8 mouse cellular contexts compared by ENCODE assay signal in the genomic region with DNA sequence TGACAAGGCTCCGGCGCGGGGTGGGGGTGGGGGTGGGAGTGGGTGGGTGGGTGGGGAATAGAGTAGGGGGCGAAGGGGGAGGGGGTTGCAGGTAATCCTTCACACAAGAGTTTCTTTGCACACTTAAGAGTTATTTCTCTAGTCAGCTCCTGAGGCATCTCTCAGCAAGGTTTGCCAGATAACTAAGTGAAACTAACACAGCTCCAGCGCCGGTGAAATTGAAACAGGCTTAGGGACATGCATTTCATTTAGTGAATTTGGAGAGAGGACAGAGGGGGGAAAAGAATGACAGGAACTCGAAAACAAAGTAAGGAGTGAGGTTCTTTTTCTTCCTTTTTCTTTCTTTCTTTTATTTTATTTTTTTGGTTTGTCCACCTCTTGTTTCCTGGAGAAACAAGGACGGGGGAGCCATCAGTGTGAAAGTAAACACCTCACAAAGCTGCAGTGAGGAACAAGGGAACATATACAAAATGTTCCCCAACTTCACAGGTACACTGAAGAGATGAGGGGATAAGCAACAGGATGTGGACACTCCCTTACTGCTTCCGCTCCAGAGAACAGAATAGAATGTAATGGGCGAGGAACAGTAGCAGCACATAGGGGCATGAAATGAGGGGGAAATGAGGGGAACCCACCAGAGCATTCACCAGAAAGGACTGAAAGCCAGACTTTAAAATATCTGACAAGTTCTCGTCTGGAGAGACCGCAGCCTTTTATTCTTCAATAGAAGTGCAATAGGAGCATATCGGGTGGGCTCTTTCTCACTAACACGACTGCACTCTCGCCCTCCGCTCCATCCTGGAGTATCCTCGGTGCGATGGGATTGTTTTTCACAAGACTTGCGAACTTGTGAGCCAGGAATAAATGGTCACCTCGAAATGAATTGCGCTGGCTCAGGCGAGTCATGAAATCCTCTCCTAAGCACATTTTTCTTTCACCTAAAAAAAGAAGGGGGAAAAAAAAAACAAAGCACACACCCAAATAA. TPM values are rescaled to one million over a fixed set of nuclear protein-coding genes. Genes with fewer than 3 reads are reported as not detected.
A peak's percentile ranks its signal among the peaks of the same experiment; 100 is the strongest.
DNase-seq lines count a peak whose midpoint lies in the region; ATAC-seq lines count a peak whose summit lies in the region.

No protein-coding gene starts in this region.

- H3K4me3 ChIP-seq in embryonic facial prominence, embryonic 10.5 days: peak overlapping the region; percentile 80
- peak overlapping the region; percentile 75 for H3K4me3 ChIP-seq in hindbrain, embryonic 10.5 days
- H3K4me3 ChIP-seq in liver, embryonic 12.5 days: peak overlapping the region; percentile 72

- H3K9me3 ChIP-seq in embryonic facial prominence, embryonic 10.5 days: no peaks in the 10 kb centered on the region
- H3K9me3 ChIP-seq in hindbrain, embryonic 10.5 days: no peaks in the 10 kb centered on the region
- no peaks in the 10 kb centered on the region for H3K9me3 ChIP-seq in liver, embryonic 12.5 days (replicated peaks)

- ATAC-seq in liver, embryonic 12.5 days: peak; percentile 33; the same call in 1 of the 2 replicates

- H3K27me3 ChIP-seq in embryonic facial prominence, embryonic 10.5 days (replicated peaks; ENCODE audit: low read depth, poor library complexity, severe bottlenecking): no peaks in the 10 kb centered on the region
- peaks cover under 1% of the 10 kb centered on the region; the same call in 1 of the 2 replicates for H3K27me3 ChIP-seq in hindbrain, embryonic 10.5 days (ENCODE audit: insufficient read depth, poor library complexity, severe bottlenecking)
- H3K27me3 ChIP-seq in liver, embryonic 12.5 days (replicated peaks): no peaks in the 10 kb centered on the region

- peaks cover 23% of the 10 kb centered on the region for H3K36me3 ChIP-seq in embryonic facial prominence, embryonic 10.5 days (replicated peaks)
- peaks cover 24% of the 10 kb centered on the region for H3K36me3 ChIP-seq in hindbrain, embryonic 10.5 days
- peaks cover 25% of the 10 kb centered on the region for H3K36me3 ChIP-seq in liver, embryonic 12.5 days

- peak overlapping the region; percentile 88 for H3K9ac ChIP-seq in liver, embryonic 12.5 days

- H3K4me2 ChIP-seq in liver, embryonic 12.5 days: peak overlapping the region; percentile 79

- DNase-seq in kidney, adult 11 months: peak; percentile 30
- no peak for DNase-seq in kidney, postnatal 14 days
- DNase-seq in embryonic facial prominence, embryonic 10.5 days (ENCODE audit: low spot score): no peak
- no peak for DNase-seq in hindbrain, embryonic 10.5 days (ENCODE audit: low spot score)
- DNase-seq in retina, embryonic 14.5 days (ENCODE audit: low spot score): peak; percentile 38
- no peak for DNase-seq in cerebellum, adult 18-20 months
- no peak for DNase-seq in urinary bladder, postnatal 4 days (ENCODE audit: low spot score in 2 of 2)

- peaks cover 57% of the 10 kb centered on the region for H3K4me1 ChIP-seq in embryonic facial prominence, embryonic 10.5 days
- H3K4me1 ChIP-seq in hindbrain, embryonic 10.5 days (replicated peaks): peaks cover 53% of the 10 kb centered on the region
- H3K4me1 ChIP-seq in liver, embryonic 12.5 days: peaks cover 53% of the 10 kb centered on the region

- peak overlapping the region; percentile 88 for H3K27ac ChIP-seq in embryonic facial prominence, embryonic 10.5 days (replicated peaks)
- peak overlapping the region; percentile 92 for H3K27ac ChIP-seq in hindbrain, embryonic 10.5 days
- H3K27ac ChIP-seq in liver, embryonic 12.5 days: peak overlapping the region; percentile 88

- 11% methylated on average over 22 of the region's 22 CpGs for WGBS in embryonic facial prominence, embryonic 10.5 days
- 11% methylated on average over 22 of the region's 22 CpGs for WGBS in hindbrain, embryonic 10.5 days
- 4% methylated on average over 22 of the region's 22 CpGs for WGBS in liver, embryonic 12.5 days (ENCODE audit: insufficient replicate concordance)

RNA-seq across cellular contexts. Expression of a gene that starts 0.8 kb away (rescaled TPM):
- polyA plus RNA-seq in embryonic facial prominence, embryonic 10.5 days (2016; fragmentation: Nextera tagmentation; extraction: Ambion mirVana): 31.2 and 34.9 TPM in 2 replicates
- polyA plus RNA-seq in hindbrain, embryonic 10.5 days (2016; fragmentation: Nextera tagmentation; extraction: Ambion mirVana): 36.3 and 38.1 TPM in 2 replicates
- 28.6 and 29.9 TPM in 2 replicates for polyA plus RNA-seq in liver, embryonic 12.5 days (2016; fragmentation: Nextera tagmentation; extraction: Ambion mirVana)

RNA-seq across cellular contexts. Expression of a gene that starts 19.8 kb away (rescaled TPM):
- 1.6 and 1.9 TPM in 2 replicates for polyA plus RNA-seq in embryonic facial prominence, embryonic 10.5 days (2016; fragmentation: Nextera tagmentation; extraction: Ambion mirVana)
- 0.55 and 0.93 TPM in 2 replicates for polyA plus RNA-seq in hindbrain, embryonic 10.5 days (2016; fragmentation: Nextera tagmentation; extraction: Ambion mirVana)
- 0.24 and 0.26 TPM in 2 replicates for polyA plus RNA-seq in liver, embryonic 12.5 days (2016; fragmentation: Nextera tagmentation; extraction: Ambion mirVana)

RNA-seq across cellular contexts. Expression of a gene that starts 32.0 kb away (rescaled TPM):
- 1.4 and 1.5 TPM in 2 replicates for polyA plus RNA-seq in embryonic facial prominence, embryonic 10.5 days (2016; fragmentation: Nextera tagmentation; extraction: Ambion mirVana)
- polyA plus RNA-seq in hindbrain, embryonic 10.5 days (2016; fragmentation: Nextera tagmentation; extraction: Ambion mirVana): 0.89 and 2.2 TPM in 2 replicates
- 0.68 and 0.98 TPM in 2 replicates for polyA plus RNA-seq in liver, embryonic 12.5 days (2016; fragmentation: Nextera tagmentation; extraction: Ambion mirVana)

RNA-seq across cellular contexts. Expression of a gene that starts 37.0 kb away (rescaled TPM):
- polyA plus RNA-seq in embryonic facial prominence, embryonic 10.5 days (2016; fragmentation: Nextera tagmentation; extraction: Ambion mirVana): 30.0 and 33.1 TPM in 2 replicates
- 25.3 and 29.4 TPM in 2 replicates for polyA plus RNA-seq in hindbrain, embryonic 10.5 days (2016; fragmentation: Nextera tagmentation; extraction: Ambion mirVana)
- 16.7 and 19.8 TPM in 2 replicates for polyA plus RNA-seq in liver, embryonic 12.5 days (2016; fragmentation: Nextera tagmentation; extraction: Ambion mirVana)

RNA-seq across cellular contexts. Expression of a gene that starts 39.5 kb away (rescaled TPM):
- 0.66 and 0.99 TPM in 2 replicates for polyA plus RNA-seq in embryonic facial prominence, embryonic 10.5 days (2016; fragmentation: Nextera tagmentation; extraction: Ambion mirVana)
- 0.92 and 1.5 TPM in 2 replicates for polyA plus RNA-seq in hindbrain, embryonic 10.5 days (2016; fragmentation: Nextera tagmentation; extraction: Ambion mirVana)
- 0.33 and 0.44 TPM in 2 replicates for polyA plus RNA-seq in liver, embryonic 12.5 days (2016; fragmentation: Nextera tagmentation; extraction: Ambion mirVana)

Comparison
In these comparisons a context has a peak if more than half of its experiments do, and no peak if none do; other contexts are left out.
1. DNase-seq: peak in kidney, adult 11 months (single experiment) and retina, embryonic 14.5 days (single experiment); none in kidney, postnatal 14 days (single experiment), embryonic facial prominence, embryonic 10.5 days (single experiment), hindbrain, embryonic 10.5 days (single experiment), cerebellum, adult 18-20 months (0 of 2) and urinary bladder, postnatal 4 days (0 of 2).
2. Peak in every context shown above with its lines, with median percentiles within 50 percentile points of each other: H3K27ac ChIP-seq and H3K4me3 ChIP-seq.